Mouse (Mus musculus) lung, postnatal 10 days (tissue): ENCODE measurements around the gene Eef2kmt.

Source experiments
- DNase-seq: peaks from one replicate; pipeline ENCODE4 v3.0.0; 2021

Gene Eef2kmt

GRCm38 (mm10) chr16:5221403-5221802, 34.4 kb downstream of the Eef2kmt start:
- DNase-seq: peak; percentile 30

- no peak for DNase-seq
These were observed 38.2 kb downstream of the Eef2kmt start for GRCm38 (mm10) chr16:5217341-5218133.

GRCm38 (mm10) chr16:5216686-5217085, 39.1 kb downstream of the Eef2kmt start:
- no peak for DNase-seq

- no peak for DNase-seq
These were observed 41.7 kb downstream of the Eef2kmt start for GRCm38 (mm10) chr16:5214126-5214525.

GRCm38 (mm10) chr16:5212150-5212549, 43.6 kb downstream of the Eef2kmt start:
- no peak for DNase-seq

- DNase-seq: no peak
These were observed 45.4 kb downstream of the Eef2kmt start for GRCm38 (mm10) chr16:5210365-5210764.

GRCm38 (mm10) chr16:5206051-5206450, 49.7 kb downstream of the Eef2kmt start:
- DNase-seq: no peak

GRCm38 (mm10) chr16:5205431-5205970, 50.3 kb downstream of the Eef2kmt start:
- no peak for DNase-seq

GRCm38 (mm10) chr16:5203668-5204433, 51.9 kb downstream of the Eef2kmt start, which contains the start of gene Nagpa:
Nagpa (minus strand) TSS chr16:5204012.
- peak; percentile 85 for DNase-seq

GRCm38 (mm10) chr16:5203200-5203599, 52.6 kb downstream of the Eef2kmt start:
- DNase-seq: no peak

- DNase-seq: peak; percentile 76
These were observed 53.1 kb downstream of the Eef2kmt start for GRCm38 (mm10) chr16:5202681-5203080.

GRCm38 (mm10) chr16:5195080-5195479, 60.7 kb downstream of the Eef2kmt start:
- DNase-seq: peak; percentile 82
